Mouse (Mus musculus): ENCODE measurements around the gene 1700016H13Rik.

1700016H13Rik gene

DNA sequence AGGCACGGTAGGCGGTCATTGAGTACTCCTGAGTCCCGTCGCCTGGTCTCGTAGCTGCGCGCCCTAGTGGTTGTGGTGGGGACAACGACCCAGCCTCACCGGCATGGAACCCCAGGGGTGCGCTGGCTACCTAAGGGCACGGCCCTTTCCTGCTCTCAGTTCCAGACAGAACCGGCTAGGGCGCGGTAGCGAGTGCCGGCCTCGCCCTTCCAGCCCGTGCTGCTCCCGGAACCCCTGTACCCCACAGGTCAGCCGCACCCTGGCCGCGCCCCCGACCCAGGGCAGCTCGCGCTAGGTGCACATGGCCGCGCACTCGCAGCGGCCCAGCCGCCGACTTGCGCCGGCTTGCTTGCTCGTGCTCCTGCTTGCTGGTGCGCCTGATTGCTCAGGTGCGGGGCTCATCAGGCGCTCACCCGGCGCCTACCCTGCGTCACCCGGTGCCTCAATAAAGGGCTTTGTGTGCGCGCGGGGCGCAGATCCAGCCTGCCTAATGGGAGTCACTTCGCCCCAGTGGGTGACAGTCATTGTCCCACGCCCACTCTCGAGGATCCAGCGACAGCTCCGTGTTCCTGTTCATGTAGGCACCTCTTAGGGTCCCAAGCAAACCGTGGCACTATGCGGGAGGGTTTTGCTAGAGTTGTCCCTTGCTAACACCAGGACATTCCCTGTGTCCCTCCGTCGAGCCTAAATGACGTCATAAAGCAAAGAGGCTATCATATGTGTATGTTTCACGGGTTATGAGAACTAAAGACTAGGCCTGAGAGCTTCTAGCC is at the start of gene 1700016H13Rik:
Gene 1700016H13Rik, minus strand, starts transcription at position 665 of the 773 bp plus-strand sequence.
- DNase-seq (ENCODE audit: low spot score in 2 of 2) = peak; percentile 55 to 83

GRCm38 (mm10) chr5:103705331-103705730 is 49.5 kb upstream of the 1700016H13Rik start:
- DNase-seq (ENCODE audit: low spot score in 2 of 2) = no peak

GRCm38 (mm10) chr5:103702527-103702926 is 46.7 kb upstream of the 1700016H13Rik start:
- no peak for DNase-seq (ENCODE audit: low spot score in 2 of 2)

DNA sequence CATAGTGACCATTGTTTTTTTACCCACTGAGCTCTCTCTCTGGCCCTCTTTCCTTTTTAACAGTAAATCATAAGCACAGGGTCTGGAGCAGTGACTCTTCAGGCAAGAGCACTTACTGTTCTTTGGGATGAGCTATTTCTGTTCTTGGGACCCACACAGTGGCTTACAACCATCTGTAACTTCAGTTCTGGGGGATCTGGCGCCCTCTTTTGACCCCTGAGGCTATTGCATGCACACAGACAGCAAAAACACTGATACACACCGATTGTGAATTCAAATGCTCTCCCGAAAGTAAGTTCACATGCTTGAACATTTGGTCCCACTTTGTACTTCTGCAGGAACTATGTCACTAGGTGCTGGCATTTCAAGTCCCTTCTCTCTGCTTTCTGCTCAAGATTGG is 45.7 kb upstream of the 1700016H13Rik start:
- peak; percentile 35 to 59 for DNase-seq (ENCODE audit: low spot score in 2 of 2)

GRCm38 (mm10) chr5:103700661-103701060 is 44.9 kb upstream of the 1700016H13Rik start:
- DNase-seq (ENCODE audit: low spot score in 2 of 2) = no peak

DNA sequence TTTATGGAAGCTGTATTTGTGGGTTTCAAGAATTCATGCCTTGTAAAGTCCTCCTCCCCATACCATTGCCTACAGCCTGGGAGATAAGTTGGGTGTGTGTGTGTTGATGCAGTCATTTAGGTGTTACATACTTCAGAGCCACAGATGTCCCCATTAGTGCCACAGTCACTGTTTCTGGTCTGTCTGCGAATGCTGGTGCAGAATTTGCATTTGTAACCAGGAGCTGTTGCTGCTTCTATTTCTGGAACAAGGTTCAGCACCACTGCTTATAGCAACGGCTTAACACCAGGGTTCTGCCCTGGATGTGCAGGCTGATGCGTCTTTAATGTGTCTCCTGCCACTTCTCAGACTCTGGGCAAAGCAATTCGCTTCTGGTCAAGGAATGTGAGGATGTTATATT is 43.7 kb upstream of the 1700016H13Rik start:
- DNase-seq (ENCODE audit: low spot score in 2 of 2) = peak in 1 of 2 experiments; percentile 34

GRCm38 (mm10) chr5:103698577-103698976 is 42.8 kb upstream of the 1700016H13Rik start:
- no peak for DNase-seq (ENCODE audit: low spot score in 2 of 2)

- DNase-seq (ENCODE audit: low spot score in 2 of 2) = no peak
Measured at GRCm38 (mm10) chr5:103697875-103698491, 42.2 kb upstream of the 1700016H13Rik start.

DNA sequence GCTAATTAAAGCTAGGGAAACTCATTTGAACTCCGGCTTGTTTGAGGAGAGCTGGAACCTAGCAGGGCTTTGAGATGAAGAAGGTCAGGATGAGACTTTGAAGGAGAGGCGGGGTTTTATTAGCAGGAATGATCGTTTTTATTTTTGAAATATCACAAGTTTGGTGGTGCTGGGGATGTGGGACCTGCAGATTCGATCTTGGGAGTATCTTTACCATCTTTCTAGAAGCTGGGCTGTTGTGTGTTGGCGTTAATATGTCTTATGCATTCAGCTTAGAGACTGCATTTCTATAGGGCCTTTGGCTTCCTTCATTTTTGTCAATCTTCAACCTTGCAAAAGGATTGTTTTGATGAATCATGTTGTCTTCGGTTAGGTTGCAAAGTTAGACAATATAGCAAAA is 38.3 kb upstream of the 1700016H13Rik start:
- DNase-seq (ENCODE audit: low spot score in 2 of 2) = no peak

- peak; percentile 20 to 39 for DNase-seq (ENCODE audit: low spot score in 2 of 2)
Measured at GRCm38 (mm10) chr5:103693041-103693641, 37.3 kb upstream of the 1700016H13Rik start.

DNA sequence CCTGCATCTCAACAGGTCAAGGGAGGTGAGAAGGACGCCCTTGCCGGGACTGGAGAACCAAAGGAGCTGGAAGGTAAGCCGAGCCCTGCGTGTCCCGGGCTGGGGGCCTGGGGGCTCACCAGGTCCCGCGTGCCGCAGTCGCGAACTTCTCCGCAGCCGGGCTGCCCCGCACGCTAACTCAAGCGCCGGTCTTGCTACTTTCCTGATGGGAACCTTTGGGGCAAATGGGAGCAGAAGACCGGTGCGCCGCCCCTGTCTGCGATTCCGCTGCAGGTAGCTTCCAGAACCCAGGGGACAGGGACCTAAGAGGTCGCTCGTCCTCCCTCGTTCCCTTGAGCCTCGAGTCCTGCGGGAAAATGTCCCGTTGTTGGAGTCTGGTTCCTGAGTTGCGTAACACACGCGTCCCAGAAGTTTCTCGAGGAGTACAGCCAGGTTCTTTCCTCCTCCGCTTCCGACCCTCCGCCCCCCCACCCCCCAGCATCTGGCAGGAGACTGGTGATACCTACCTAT is 36.8 kb upstream of the 1700016H13Rik start:
- DNase-seq (ENCODE audit: low spot score in 2 of 2) = no peak

DNA sequence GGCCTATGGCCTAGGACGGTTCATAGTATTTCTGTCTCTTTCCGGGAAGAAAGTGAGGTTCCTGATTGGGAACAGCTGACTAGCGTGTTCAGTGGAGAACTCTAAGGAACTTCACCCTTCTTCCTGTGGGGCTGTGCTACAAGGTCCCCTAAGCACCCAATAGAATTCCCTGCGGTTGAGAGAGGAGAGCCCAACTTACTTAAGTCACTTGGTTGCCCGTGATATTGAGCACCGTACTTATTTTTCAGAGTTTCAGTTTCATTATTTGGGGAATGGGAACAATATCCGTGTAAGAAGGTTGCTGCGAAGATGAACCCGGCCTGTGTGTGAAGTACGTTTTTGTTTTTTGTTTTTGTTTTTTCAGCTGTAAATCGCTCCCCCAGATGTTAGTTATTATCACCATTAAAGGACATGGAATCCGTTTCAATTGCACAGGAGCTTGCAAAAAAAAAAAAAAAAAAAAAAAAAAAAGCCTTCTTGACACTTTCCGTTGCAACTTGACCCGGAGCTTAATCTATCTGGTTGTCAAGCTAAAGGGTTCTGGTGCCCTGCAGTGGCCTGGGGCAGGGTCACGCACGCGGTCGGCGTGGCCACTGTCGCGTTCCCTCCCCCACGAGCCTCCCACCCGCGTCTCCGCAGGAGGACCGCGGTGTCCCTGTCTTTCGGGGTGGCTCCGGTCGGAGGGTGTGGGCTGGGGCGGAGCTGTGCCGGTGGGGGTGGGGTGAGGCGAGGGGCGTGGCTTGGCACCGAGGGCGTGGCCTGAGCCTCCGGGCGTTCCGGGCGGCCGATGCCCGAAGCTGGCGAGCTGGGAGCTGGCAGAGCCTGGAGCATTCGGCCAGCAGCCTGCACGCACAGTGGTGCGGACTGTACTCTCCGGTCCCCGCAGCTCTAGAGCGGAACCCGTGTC is 36.1 kb upstream of the 1700016H13Rik start, which contains the start of gene Aff1:
Gene Aff1, plus strand, starts transcription at position 751 of the 907 bp plus-strand sequence.
- DNase-seq (ENCODE audit: low spot score in 2 of 2) = peak; percentile 97

DNA sequence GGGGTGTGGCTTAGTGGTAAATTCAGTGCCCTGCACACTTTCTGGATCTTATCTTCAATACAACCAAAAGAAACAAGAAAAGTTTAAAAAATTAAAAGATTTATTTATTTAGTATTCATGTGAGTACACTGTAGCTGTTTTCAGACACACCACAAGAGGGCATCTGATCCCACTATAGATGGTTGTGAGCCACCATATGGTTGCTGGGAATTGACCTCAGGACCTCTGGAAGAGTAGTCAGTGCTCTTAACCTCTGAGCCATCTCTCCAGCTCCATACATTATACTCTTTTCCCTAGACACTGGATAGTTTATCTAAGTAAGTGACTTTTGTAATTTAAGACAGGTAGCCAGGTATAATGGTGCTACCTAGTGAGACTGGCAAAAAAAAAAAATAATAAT is 35.4 kb upstream of the 1700016H13Rik start:
- no peak for DNase-seq (ENCODE audit: low spot score in 2 of 2)

GRCm38 (mm10) chr5:103690190-103690589 is 34.4 kb upstream of the 1700016H13Rik start:
- no peak for DNase-seq (ENCODE audit: low spot score in 2 of 2)

DNA sequence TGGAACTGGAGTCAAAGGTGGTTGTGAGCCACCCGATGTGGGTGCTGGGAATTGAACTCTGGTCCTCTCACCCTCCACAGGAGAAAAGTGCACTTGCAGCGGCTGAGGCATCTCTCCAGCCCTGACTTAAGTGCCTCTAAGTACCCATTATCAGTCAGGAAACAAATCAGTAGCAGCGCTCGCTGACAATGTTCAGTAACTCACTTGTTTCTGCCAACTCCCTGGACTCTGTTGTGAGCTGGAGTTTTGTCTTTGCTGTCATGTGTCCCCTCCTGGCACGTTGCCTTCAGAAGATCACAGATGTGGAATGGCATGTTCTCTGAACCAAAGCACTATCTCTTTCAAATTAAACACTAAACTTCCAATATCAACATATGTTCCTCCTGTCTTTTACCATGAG is 33.8 kb upstream of the 1700016H13Rik start:
- DNase-seq (ENCODE audit: low spot score in 2 of 2) = no peak

DNA sequence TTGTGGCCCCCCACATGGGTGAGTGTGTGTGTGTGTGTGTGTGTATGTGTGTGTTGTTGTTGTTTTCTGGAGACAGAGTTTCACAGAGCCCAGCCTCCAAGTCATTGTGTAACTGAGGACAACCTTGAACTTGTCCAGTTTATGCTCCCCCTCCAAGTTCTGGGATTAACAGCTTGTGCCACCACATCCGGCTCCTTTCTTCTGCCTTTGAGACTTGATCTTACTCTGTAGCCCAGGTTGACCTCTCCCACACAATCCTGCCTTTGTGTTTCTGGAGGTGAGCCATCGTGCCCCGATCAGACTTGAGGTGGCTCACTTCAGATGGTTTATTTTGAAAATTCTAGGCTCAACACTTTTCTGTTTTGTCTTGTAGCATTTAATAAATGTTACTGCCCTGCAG is 26.0 kb upstream of the 1700016H13Rik start:
- no peak for DNase-seq (ENCODE audit: low spot score in 2 of 2)

- DNase-seq (ENCODE audit: low spot score in 2 of 2) = peak; percentile 64 to 79
Measured at GRCm38 (mm10) chr5:103680381-103680780, 24.6 kb upstream of the 1700016H13Rik start.

GRCm38 (mm10) chr5:103678974-103679373 is 23.2 kb upstream of the 1700016H13Rik start:
- no peak for DNase-seq (ENCODE audit: low spot score in 2 of 2)

DNA sequence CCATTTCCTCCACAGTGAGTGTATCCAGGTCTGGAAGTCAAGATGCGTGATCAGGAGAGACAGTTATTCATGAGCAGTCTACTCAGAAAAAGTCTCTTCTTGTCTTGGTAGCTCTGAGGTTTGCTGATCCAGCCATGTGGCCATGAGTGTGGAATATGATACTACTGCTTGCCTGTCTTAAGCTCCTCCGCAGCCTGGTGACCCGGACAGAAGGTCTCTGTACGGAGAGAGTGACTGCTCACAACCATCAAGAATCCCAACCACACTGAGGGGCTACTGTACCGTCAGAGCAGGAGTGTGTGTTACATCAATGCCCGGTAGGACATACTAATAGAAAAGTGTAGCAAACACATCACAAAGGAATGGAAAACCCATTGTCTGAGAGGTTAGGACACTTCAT is 22.1 kb upstream of the 1700016H13Rik start:
- DNase-seq (ENCODE audit: low spot score in 2 of 2) = no peak

- no peak for DNase-seq (ENCODE audit: low spot score in 2 of 2)
Measured at GRCm38 (mm10) chr5:103676289-103676881, 20.6 kb upstream of the 1700016H13Rik start.

GRCm38 (mm10) chr5:103674482-103674881 is 18.7 kb upstream of the 1700016H13Rik start:
- no peak for DNase-seq (ENCODE audit: low spot score in 2 of 2)

Measured in spleen, postnatal 10 days (tissue).